Mouse (Mus musculus) 416B (cell line): ENCODE measurements around the gene Schip1.

Experiments used
- DNase-seq: peaks from one replicate; pipeline ENCODE4 v3.0.0; 2011; ENCODE audit warnings: low read depth

Schip1 gene

GRCm38 (mm10) chr3:68388023-68388422 is 323.4 kb downstream of the Schip1 start:
- DNase-seq, result no peak

- DNase-seq, result no peak
Observed at GRCm38 (mm10) chr3:68393578-68393977, 329.0 kb downstream of the Schip1 start.

DNA sequence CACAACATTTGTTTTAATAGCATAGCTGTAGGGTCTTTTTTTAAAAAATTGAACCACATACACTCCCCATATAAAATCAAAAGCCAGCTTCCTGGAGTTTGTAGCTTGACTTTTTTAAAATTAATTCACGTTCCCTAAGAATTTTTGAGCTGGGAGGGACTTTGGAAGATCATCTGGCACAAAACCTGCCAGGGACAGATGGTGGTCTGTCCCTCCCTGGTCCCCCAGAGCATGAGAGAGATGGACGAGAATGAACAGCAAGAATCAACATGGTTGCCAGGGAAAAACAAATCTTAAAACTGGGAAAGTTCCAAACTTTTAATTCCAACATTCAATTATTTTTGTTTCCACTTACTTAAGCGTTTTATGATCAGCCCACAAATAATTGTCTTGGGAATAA is 334.1 kb downstream of the Schip1 start:
- no peak for DNase-seq

DNA sequence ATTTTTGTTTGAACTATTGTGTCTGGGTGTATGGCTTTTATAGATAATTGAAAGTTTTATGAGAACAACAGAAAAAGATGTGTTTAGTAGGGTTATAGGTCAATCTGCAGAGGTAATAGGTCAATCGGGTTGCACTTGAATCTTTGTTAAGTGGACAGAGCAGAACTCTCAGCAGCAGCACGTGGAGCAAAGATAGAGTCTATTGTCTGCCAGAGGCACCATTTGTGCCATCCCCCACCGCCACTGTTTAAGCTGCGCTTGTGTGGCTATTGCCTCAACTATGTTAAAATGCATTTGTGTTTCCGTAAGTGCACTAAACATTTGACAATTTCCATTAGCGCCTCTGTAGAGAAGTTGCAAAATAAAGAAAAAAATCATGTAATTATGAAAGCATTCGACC is 335.5 kb downstream of the Schip1 start:
- no peak for DNase-seq

DNA sequence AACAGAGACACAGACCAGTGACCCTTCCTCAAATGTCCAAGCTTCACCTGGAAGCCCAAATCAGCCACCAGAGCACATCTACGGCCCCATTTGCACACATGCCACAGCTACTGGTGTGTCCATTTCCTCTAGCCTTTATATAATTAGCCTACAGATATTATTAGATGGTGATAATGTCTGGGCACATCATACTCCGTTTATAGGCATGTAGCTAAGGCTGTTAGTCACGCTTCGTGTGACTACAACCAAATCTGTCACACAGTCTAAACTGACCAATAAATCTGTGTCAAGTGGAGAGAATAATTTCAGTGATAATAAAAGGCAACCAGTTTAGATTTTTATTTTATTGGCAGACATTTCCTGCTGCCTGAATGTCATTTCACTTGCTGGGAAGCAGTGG is 338.7 kb downstream of the Schip1 start:
- no peak for DNase-seq

DNA sequence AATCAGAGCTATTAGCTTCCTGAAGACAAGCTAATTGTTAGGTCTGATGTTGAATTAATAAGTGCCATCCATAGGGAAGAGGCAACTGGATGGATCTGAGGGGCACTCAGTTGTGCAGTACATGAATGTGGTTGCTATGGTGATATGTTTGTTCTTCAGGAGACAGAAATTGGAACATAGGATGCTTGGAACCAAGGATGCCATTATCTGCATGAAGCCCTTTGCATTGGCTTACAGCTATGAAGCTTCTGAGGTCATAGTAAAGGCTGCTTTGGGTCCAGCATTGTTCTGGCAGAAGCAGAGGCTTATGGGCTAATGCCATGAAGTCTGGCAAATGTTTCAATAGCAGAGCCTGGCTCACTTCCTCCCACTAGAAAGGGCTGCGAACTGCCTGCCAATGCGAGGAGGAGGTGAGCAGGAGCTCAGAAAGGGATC is 339.2 kb downstream of the Schip1 start:
- DNase-seq, result no peak

DNA sequence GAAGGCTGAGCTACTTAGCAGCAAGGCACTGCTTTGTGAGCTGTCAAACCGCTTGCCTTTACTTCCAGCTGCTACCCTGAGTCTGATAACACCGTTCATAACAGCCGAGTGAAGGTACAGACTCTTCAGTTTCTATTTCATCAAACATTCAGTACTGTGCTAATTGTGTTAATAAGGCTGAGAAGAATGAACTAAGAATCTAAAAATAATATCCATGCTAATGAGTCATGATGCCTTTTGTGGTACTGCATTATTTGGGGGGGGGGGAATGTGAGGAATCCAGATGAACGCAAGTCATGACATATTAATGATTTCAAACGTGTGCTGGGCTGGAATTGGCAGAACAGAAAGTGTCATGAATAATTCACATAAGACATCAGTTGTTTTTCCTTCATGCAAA is 341.1 kb downstream of the Schip1 start:
- DNase-seq, result no peak

DNA sequence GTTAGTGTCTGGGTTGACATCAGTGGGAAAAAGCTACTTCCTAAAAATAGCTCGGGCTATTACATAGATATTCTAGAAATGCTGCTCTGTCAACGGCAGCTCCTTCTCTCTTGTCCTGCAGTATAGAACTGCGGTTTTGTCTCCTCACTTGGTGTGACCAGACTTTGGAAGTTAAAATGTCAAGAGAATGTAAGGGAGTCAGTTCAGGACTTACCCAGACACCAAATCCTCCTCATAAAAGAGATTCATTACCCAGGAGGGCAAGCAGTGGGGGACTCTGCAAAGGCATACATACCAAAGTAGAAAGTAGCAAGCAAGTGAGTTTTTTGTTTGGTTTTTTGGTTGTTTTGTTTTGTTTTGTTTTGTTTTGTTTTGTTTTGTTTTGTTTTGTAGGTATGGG is 347.7 kb downstream of the Schip1 start:
- DNase-seq, result no peak

DNA sequence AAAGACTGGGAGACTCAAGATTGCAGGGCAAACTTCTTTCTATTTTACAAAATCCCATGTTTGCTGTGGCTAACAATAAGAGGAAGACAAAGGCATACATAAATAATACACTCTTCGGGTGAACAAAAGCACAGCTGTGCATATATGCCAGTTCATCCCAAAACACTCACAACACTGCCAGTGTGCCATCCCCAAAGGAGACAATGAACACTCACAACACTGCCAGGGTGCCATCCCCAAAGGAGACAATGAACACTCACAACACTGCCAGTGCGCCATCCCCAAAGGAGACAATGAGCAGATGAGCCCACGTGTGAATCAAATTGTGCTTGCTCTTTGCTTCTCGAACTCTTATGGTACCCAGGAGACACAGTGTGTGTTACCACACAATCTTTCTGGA is 355.2 kb downstream of the Schip1 start:
- no peak for DNase-seq

DNA sequence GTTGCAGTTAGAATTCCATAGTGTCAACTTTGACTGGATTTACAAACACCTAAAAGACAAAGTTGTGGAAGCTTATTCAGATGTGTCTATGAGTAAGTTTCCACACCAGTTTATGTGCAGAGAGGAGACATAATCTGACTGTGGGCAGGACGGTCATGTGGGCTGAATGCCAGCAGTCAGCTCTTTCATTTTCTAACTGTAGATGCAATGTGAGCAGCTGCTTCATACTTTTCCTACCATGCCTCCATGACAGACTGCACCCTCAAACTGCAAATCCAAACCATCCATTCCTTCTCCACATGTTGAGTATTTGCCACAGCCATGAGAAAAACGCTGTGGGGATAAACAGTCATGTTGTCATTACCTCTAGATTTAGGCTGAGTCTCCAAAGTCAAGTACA is 356.3 kb downstream of the Schip1 start:
- DNase-seq, result no peak

GRCm38 (mm10) chr3:68421849-68422248 is 357.2 kb downstream of the Schip1 start:
- DNase-seq, result no peak

DNA sequence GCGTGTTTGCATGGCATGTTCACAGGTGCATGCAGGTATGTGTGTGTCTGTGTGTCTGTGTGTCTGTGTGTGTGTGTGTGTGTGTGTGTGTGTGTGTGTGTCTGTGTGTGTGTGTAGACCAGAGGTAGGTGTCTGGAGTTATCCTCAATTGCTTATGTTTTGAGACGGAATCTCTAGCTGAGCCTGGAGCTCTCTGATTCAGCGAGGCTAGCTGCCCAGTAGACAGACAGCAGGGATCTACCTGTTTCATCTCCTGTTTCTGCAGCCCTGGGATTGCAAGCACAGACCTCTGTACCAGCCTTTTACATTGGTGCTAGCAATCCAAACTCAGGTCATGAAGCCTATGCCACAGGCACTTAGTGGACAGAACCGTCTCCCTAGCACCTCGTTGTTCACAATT is 363.5 kb downstream of the Schip1 start:
- DNase-seq, result no peak

DNA sequence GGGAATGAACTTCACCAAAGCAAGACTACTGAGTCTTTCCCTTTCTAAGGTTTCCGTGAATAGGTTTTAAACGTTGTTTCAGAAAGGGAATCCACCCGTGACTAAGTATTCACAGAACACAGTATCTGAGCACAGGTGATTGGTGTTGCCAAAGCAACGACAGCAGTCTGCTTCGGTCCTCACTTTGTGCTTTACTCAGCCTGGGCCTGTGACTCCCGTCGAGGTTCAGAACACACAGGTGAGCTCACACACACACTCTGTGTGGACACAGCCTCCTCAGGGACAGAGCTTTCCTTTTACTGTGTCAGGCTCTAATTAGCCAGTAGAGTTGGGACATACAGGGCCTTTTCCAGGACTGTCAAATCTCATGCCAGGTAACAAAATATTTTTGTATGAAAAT is 369.8 kb downstream of the Schip1 start:
- DNase-seq, result no peak

GRCm38 (mm10) chr3:68434897-68435296 is 370.3 kb downstream of the Schip1 start:
- no peak for DNase-seq

DNA sequence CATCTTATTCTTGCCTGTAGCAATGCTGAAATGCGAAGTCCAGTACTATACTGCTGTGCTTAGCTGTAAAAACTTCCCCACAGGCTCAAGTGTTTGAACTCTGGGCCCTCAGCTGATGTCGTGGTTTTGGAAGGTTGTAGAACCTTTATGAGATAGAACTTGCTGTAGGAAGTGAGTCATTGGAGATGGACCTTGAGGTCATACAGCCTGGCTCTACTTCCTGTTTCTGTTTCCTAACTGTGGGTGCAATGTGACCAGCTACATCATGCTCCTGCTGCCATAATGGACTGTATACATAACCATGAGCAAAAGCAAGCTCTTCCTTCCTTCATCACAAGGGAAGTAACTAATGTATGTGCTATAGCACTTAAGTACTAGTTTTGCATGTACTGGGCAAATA is 383.9 kb downstream of the Schip1 start:
- DNase-seq, result peak; percentile 60

GRCm38 (mm10) chr3:68451634-68452033 is 387.0 kb downstream of the Schip1 start:
- no peak for DNase-seq

DNA sequence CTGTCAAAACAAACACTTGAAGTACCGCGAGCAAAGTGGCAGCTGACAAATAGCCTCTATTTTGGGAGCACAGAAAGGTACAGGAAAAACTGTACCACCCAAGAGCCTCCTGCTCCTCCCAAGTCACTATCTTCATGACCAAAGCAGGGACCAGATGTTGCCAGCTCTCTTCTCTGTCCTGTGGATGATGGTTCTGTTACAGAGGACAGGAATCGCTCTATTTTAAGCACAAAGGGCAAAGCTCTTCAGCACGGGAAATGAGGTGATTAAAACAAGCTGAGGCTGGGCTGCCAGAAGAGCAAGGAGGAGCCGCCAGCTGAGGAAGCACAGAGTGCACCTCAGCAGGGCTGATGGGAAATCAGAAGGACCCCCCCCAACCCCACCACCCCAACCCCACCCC is 388.7 kb downstream of the Schip1 start:
- no peak for DNase-seq

GRCm38 (mm10) chr3:68453719-68454455 is 389.3 kb downstream of the Schip1 start:
- no peak for DNase-seq

- DNase-seq, result no peak
Observed at GRCm38 (mm10) chr3:68466643-68467042, 402.0 kb downstream of the Schip1 start.

DNA sequence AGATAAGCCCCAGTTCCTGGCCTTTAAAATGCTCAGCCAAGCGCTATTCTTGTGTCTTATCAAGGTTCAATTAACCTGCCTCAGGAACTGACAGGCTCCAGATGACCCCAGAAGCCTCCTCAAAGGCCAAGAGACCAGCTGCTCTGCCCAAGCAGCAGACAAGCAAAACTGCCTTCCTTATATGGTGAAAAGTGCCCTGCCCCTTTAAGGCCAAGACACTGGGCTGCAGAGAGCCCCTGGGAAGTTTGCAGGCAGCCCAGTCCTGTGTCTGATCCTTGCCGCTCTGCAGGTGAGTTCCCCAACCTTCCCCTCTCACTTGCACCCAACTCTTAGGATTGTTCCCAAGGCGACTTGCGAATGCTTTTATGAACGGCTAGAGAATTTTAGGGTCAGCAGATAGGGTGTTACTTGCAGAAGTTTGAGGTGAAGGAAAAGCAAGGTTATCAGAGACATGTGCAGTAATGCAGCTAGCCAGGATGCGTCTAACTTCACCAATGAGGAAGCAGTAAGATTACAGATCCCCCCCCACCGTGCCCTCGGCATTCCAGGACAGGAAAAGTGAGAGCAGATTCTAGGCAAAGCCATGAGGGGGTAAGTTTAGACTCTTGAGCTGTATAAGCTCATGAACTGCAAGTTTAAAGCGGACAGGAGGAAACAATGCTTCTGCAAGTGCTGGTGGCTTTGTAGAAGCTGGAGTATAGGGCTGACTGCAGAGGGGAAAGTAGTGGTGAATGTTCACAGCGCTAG is 403.5 kb downstream of the Schip1 start:
- DNase-seq, result no peak

GRCm38 (mm10) chr3:68469643-68470042 is 405.0 kb downstream of the Schip1 start:
- peak; percentile 34 for DNase-seq

DNA sequence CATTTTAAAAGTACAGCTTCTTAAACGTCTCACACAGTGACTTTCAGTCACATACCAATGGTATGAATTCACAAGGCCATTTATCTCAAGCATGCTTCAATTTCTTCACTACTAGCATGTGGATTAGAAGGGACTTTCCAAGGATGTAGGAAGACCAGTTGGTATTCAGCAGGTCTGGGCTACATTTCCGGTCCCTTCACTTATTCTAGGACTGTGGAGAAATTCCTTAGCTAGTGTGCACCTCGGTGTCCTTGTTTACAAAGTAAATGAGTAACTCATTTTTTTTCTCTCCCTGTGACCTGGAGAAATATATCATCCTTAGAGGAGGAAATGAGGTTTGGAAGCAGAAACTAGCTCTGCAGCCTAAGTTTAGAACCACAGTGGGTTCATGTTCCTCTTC is 405.5 kb downstream of the Schip1 start:
- DNase-seq, result no peak

DNA sequence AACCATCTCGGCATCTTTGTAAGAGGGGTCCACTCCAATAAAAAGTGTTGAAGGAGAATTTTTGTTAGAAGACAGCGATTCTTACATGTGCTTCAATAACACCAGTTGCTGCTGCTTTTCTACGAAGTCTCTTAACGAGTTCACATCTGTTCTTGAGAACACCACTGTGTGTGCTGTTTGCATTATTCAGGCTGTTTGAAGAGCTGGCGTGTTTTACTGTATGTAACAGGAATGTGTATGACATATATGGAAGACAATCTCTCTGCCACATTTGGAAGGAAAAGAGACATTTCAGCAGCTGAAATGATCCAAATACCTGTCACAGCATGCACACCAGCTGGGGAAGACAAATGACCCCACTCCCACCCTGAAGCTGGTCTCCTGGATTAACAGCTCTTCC is 406.0 kb downstream of the Schip1 start:
- no peak for DNase-seq

- DNase-seq, result no peak
Observed at GRCm38 (mm10) chr3:68476336-68476735, 411.7 kb downstream of the Schip1 start.
